ENCODE assay signal across 10 mouse cellular contexts in genomic region chr15:50944976-50945375, GRCm38 (mm10).
"Had no signal": no experiment of that assay in that cellular context is flagged by ENCODE, and none has a peak within 500 bp of the region (broad histone marks: within the 10 kb centered on the region; RNA-seq: fewer than 3 reads in every experiment).

No protein-coding gene starts in this region.

- DNase-seq: kidney, adult 9 months; kidney, postnatal 14 days; kidney, postnatal 4 days; liver; lung, adult 18-20 months; lung, postnatal 10 days; lung, postnatal 36 days; retina, postnatal 1 day; thymus, adult 2 months; thymus, postnatal 25 days had no signal
